In the genomic region with DNA sequence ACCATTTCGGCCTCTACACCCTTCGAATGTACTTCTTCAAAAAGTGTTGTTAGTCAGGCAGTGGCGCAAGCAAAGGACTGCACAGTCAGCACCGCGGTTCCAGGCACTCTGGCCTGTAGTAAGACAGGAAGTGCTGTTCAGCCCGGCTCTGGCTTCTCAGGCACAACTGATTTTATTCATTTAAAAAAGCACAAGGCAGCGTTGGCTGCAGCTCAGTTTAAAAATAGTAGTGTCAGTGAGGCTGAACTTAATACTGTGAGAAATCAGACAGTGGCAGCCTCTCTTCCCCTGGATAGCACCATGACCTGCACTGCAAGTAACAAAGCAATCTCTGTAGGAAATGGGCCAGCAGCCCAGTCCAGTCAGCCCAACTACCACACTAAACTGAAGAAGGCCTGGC, we compare ENCODE assay signal across 9 mouse cellular contexts. TPM values are rescaled to one million over a fixed set of nuclear protein-coding genes. Genes with fewer than 3 reads are reported as not detected.
DNase-seq lines count a peak whose midpoint lies in the region; ATAC-seq lines count a peak whose summit lies in the region.
"Had no signal": no experiment of that assay in that cellular context is flagged by ENCODE, and none has a peak within 500 bp of the region (broad histone marks: within the 10 kb centered on the region; RNA-seq: fewer than 3 reads in every experiment).

No protein-coding gene starts in this region.

- peaks cover 29% of the 10 kb centered on the region for H3K4me1 ChIP-seq in heart, embryonic 12.5 days (replicated peaks)

- H3K4me3 ChIP-seq in heart, embryonic 12.5 days: no peak overlapping the region
- H3K4me3 ChIP-seq: myocyte had no signal

- no peak overlapping the region for H3K9ac ChIP-seq in heart, embryonic 12.5 days

- H3K4me2 ChIP-seq in heart, embryonic 12.5 days: no peak overlapping the region

- peak; percentile 61; the same call in 1 of the 2 replicates for ATAC-seq in heart, embryonic 12.5 days (ENCODE audit: insufficient number of reproducible peaks, low FRiP score)

- 45% methylated on average over 7 of the region's 7 CpGs for WGBS in heart, embryonic 12.5 days

- no peaks in the 10 kb centered on the region for H3K27me3 ChIP-seq in heart, embryonic 12.5 days (replicated peaks)

- DNase-seq in adrenal gland, adult (ENCODE audit: inconsistent age in 2 of 2, low spot score in 1 of 2): peak; percentile 42 to 68
- DNase-seq in adrenal gland, postnatal 4 days (ENCODE audit: low spot score in 2 of 2): no peak
- peak; percentile 38 for DNase-seq in urinary bladder, postnatal 14 days (ENCODE audit: low spot score)
- DNase-seq in urinary bladder, postnatal 10 days (ENCODE audit: low spot score): no peak
- peak; percentile 44 for DNase-seq in layer of hippocampus, adult 9-10 months (ENCODE audit: low spot score)
- peak; percentile 48 to 68 for DNase-seq in lung, postnatal 4 days
- DNase-seq in ovary, postnatal 10 days (ENCODE audit: low spot score): no peak

- peaks cover 39% of the 10 kb centered on the region for H3K36me3 ChIP-seq in heart, embryonic 12.5 days

- H3K27ac ChIP-seq in heart, embryonic 12.5 days (ENCODE audit: poor library complexity, severe bottlenecking): peak overlapping the region; percentile 73

- H3K9me3 ChIP-seq in heart, embryonic 12.5 days (replicated peaks): no peaks in the 10 kb centered on the region

RNA-seq across cellular contexts. Expression of gene Nrbf2, which starts 59.0 kb away (rescaled TPM):
- total RNA-seq in adrenal gland, postnatal 4 days (2021): 10 to 100 TPM; 15.5 to 16.3 TPM
- 31.9 and 36.0 TPM in 2 replicates for polyA plus RNA-seq in heart, embryonic 12.5 days (2016; fragmentation: Nextera tagmentation; extraction: Ambion mirVana)

Comparison
In these comparisons a context has a peak if more than half of its experiments do, and no peak if none do; other contexts are left out.
1. DNase-seq: peak in adrenal gland, adult (2 of 2), urinary bladder, postnatal 14 days (single experiment), layer of hippocampus, adult 9-10 months (single experiment) and lung, postnatal 4 days (2 of 2); none in adrenal gland, postnatal 4 days (0 of 2), urinary bladder, postnatal 10 days (single experiment) and ovary, postnatal 10 days (single experiment).